Mouse (Mus musculus): ENCODE results near the gene Retreg1.

Gene Retreg1

DNA sequence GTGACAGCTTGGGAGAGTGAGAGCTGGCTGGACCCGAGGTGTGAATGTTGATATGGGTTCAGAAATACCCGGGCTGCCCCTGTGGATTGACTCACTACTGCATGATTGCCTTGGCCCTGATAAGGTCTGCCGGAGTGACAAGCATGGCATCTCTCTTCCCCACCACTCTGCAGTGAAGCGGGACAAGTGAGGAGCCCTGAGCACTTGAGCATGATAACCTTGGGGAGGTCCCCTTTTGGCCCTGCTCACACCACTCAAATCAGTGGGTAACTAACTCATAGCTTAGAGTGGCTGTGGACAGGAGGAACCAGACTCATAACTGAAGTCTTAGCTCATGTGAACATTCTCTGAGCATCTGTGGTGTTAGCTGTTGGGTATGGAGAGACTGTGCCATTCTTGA is 77.0 kb downstream of the Retreg1 start:
- no peak for DNase-seq (ENCODE audit: low spot score)

DNA sequence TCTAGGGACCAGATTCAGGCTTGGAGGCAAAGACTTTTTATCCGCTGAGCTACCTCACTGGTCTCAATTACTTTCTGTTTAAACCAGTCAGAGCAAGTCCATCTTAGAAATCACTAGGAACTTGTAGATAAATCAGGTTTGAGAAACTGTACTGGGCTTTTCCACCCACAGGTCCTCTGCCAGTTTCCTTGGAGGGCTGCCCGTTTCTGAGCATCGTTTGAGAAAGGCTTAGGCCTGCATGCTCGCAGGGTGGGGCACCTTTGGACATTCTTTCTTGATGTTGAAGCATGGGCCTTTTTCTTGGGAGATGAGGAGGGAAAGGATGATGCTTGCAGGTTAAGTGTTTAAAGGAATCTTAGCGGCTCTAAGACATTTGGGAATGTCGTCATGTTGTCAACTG is 77.9 kb downstream of the Retreg1 start:
- DNase-seq (ENCODE audit: low spot score) = no peak

DNA sequence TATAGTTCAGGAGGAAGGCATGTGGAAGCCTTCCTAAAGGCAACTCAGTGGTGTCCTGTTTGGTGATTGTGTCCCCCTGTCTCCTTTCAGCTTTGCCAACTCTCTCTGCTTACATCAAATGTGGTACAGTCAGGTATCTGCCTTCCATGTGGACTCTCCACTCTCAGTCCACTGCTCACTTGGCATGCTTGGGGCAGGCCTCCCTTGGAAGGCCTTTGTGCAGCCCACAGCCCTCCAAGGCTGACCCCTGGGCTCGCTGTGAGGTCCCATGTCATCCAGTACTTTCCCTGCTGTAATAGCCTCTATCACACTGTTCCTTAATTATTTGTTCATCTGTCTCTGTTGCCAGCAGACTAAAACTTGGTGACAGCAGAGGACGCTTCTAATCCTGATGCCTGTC is 79.0 kb downstream of the Retreg1 start:
- DNase-seq (ENCODE audit: low spot score) = no peak

- no peak for DNase-seq (ENCODE audit: low spot score)
These were observed 80.9 kb downstream of the Retreg1 start for GRCm38 (mm10) chr15:25923916-25924315.

DNA sequence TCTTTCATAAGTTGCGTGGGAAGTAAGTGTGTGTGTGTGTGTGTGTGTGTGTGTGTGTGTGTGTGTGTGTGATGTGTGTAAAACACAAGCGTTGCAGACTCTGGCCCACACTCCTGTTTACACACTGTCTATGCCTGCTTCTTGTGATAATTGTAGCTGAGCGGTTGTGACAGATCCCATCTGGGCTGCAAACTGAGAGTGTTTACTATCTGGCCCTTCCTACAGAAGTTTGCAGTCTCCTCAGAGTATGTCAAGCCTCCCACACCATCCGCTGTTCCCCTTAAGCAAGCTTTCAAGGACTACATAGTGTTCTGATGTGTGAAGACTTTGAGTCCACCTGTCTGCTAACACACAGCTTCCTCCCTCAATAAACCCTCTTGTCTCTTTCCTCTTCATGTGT is 83.2 kb downstream of the Retreg1 start:
- no peak for DNase-seq (ENCODE audit: low spot score)

DNA sequence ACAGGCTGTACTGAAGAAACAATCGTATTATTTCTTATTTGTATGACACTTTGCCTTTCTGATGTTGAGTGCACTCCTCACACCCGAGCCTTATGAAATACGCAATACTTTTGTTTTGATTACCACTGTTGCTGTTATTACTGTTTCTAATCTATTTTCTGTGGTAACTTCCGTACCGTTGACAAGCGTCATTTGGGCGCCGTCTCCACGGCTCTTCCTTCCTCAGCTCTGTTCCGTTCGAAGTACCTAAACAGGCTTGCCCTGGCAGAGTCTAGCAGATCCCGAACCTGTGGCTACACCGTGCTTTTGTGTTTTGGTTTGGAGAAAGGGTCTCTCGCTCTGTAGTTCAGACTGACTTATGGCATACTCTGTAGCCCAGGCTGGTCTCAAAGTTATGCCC is 84.1 kb downstream of the Retreg1 start:
- no peak for DNase-seq (ENCODE audit: low spot score)

- no peak for DNase-seq (ENCODE audit: low spot score)
These were observed 85.0 kb downstream of the Retreg1 start for GRCm38 (mm10) chr15:25928001-25928400.

DNA sequence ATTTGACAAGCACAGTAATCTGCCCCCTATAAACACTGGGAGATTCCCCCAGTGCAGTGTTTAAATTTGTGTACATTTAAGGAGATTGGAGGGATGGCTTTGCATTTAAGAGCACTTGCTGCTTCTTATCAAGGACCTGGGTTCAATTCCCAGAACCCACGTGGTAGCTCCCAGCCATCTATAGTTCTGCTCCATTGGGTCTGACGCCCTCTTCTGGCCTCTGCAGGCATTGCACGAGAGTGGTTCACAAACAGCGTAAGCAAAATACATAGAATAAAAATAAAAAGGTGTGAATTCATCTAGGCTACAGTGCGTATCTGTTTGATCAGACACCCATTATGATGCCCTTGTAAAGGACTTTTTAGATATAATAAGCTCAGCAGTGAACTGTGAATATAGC is 85.9 kb downstream of the Retreg1 start:
- DNase-seq (ENCODE audit: low spot score) = no peak

GRCm38 (mm10) chr15:25929518-25929917 is 86.5 kb downstream of the Retreg1 start:
- DNase-seq (ENCODE audit: low spot score) = no peak

- DNase-seq (ENCODE audit: low spot score) = no peak
These were observed 87.0 kb downstream of the Retreg1 start for GRCm38 (mm10) chr15:25929936-25930335.

- DNase-seq (ENCODE audit: low spot score) = no peak
These were observed 87.7 kb downstream of the Retreg1 start for GRCm38 (mm10) chr15:25930657-25931056.

DNA sequence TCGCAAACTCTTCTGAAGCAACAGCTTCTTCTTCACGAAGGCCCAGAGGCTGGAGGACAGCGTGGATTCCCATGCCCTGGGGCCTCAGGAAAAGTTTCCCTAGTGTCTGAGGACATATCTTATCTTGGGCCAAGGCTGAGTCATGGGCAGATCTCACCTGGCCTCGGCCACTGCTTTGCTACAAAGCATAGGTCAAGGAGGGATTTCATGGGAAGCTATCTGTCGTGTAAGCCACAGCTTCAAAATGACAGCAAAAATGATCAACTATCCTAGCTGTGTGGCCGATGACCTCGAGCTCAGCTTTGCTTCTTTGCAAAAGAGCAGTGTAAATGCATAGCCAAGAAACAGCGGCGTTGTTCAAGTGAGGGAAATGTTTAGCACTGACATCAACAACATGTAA is 89.5 kb downstream of the Retreg1 start:
- DNase-seq (ENCODE audit: low spot score) = no peak

- peak; percentile 76 for DNase-seq (ENCODE audit: low spot score)
These were observed 90.1 kb downstream of the Retreg1 start for GRCm38 (mm10) chr15:25932937-25933684.

GRCm38 (mm10) chr15:25933685-25934108 is 90.7 kb downstream of the Retreg1 start:
- no peak for DNase-seq (ENCODE audit: low spot score)

DNA sequence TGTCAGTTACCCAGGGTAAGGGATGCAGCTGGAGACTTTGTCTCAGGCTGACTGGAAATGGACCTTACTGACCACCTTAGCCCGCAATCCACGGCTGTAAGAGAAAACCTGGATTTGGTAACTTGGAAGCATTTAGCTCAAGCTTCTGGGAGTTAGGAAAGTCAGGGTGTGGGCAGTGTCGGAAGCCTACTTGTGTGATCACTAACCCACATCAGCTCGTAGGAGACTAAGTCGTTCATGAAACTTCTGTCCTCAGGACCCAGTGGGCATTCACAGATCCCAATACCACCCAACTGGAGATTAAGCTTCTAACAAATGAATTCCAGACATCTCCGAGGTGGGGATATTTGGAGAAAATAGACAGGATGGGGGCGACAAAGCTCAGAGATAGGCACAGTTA is 91.4 kb downstream of the Retreg1 start:
- DNase-seq (ENCODE audit: low spot score) = no peak

DNA sequence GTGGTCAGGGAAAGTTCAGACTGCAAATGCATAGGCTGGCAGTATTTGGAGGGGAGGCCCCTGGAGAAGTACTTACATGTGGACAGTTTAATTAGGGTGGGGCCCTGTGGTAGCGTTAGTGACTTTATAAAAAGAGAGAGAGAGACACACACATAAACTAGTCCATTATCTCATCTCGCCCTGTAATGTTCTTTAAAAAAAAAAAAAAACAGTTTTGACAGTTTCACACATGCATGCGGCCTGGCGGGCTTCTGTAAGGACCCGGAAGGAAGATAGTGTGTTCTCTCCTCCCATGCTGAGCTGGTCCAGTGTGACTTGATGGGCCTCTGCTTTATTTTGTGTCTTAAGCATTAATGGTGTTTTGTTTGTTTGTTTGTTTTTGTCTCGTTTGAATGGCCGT is 95.5 kb downstream of the Retreg1 start:
- no peak for DNase-seq (ENCODE audit: low spot score)

- no peak for DNase-seq (ENCODE audit: low spot score)
These were observed 97.7 kb downstream of the Retreg1 start for GRCm38 (mm10) chr15:25940397-25941377.

DNA sequence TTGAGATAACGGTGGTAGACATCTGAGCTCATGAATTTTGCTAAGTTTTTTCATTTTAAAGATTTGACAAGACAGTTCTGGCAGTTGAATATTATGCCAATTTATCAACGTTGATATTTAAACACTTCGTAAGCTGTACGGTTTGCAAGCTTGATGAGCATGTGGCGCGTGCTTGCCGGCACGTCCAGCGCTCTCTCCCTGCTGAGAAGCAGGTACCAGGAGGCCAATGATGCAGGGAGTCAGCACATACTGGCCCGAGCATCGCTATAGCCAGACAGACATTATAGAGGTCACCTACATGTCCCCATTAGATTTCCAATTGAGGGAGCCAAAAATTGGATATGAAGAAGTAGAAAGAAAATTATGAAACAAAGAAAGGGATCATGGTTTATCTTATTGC is 98.5 kb downstream of the Retreg1 start:
- DNase-seq (ENCODE audit: low spot score) = no peak

GRCm38 (mm10) chr15:25942415-25942814 is 99.4 kb downstream of the Retreg1 start:
- DNase-seq (ENCODE audit: low spot score) = no peak

- DNase-seq (ENCODE audit: low spot score) = no peak
These were observed 100.6 kb downstream of the Retreg1 start for GRCm38 (mm10) chr15:25943386-25944137.

- DNase-seq (ENCODE audit: low spot score) = no peak
These were observed 102.2 kb downstream of the Retreg1 start for GRCm38 (mm10) chr15:25945224-25945623.

- no peak for DNase-seq (ENCODE audit: low spot score)
These were observed 103.5 kb downstream of the Retreg1 start for GRCm38 (mm10) chr15:25946482-25946881.

All from ovary, postnatal 36 days (tissue).